Mouse (Mus musculus): ENCODE results near the gene Ssr2. TPM values are rescaled to one million over a fixed set of nuclear protein-coding genes. Genes with fewer than 3 reads are reported as not detected.

Gene Ssr2
- polyA plus RNA-seq, 1 experiment from 2014 or later, result 271 TPM

- H3K4me2 ChIP-seq (replicated peaks; ENCODE audit: low read depth), result no peak overlapping the region; the same call in 1 of the 2 replicates
- no peaks in the 10 kb centered on the region for H3K27me3 ChIP-seq (ENCODE audit: control insufficient read depth, insufficient read depth, low read length)
- DNase-seq (ENCODE audit: low spot score) (no peak), ATAC-seq (ENCODE audit: low FRiP score, low TSS enrichment) (no peak)
- H3K36me3 ChIP-seq (ENCODE audit: control insufficient read depth, insufficient read depth, low read length), result no peaks in the 10 kb centered on the region
- H3K9me3 ChIP-seq (ENCODE audit: control insufficient read depth, low read length), result no peaks in the 10 kb centered on the region
- TF ChIP-seq EP300 (optimal IDR thresholded peaks at IDR 0.05) (no peak), CTCF (IDR thresholded peaks at IDR 0.05; ENCODE audit: low read depth) (no peak)
- no peak overlapping the region for H3K9ac ChIP-seq (ENCODE audit: low read length)
- H3K4me3 ChIP-seq (ENCODE audit: low read depth, low read length), result no peak overlapping the region
- peak overlapping the region; percentile 1; the same call in 1 of the 2 replicates for H3K27ac ChIP-seq (replicated peaks)
- WGBS, result 61% methylated on average over 9 of the region's 9 CpGs
- no peaks in the 10 kb centered on the region; the same call in 1 of the 2 replicates for H3K4me1 ChIP-seq (replicated peaks; ENCODE audit: control insufficient read depth, insufficient read depth)
Observed at GRCm38 (mm10) chr3:88619113-88620097, 43.7 kb downstream of the Ssr2 start.

- H3K9me3 ChIP-seq (ENCODE audit: control insufficient read depth, low read length), result no peaks in the 10 kb centered on the region
- H3K36me3 ChIP-seq (ENCODE audit: control insufficient read depth, insufficient read depth, low read length), result no peaks in the 10 kb centered on the region
- H3K9ac ChIP-seq (ENCODE audit: low read length), result peak overlapping the region; percentile 94
- H3K27ac ChIP-seq (replicated peaks), result peak overlapping the region; percentile 97
- ATAC-seq (ENCODE audit: low FRiP score, low TSS enrichment) (no peak), DNase-seq (ENCODE audit: low spot score) (no peak)
- peaks cover 3% of the 10 kb centered on the region; the same call in 1 of the 2 replicates for H3K4me1 ChIP-seq (replicated peaks; ENCODE audit: control insufficient read depth, insufficient read depth)
- peak overlapping the region; percentile 92 for H3K4me2 ChIP-seq (replicated peaks; ENCODE audit: low read depth)
- TF ChIP-seq CTCF (IDR thresholded peaks at IDR 0.05; ENCODE audit: low read depth), result no peak
- no peak for TF ChIP-seq EP300 (optimal IDR thresholded peaks at IDR 0.05)
- H3K27me3 ChIP-seq (ENCODE audit: control insufficient read depth, insufficient read depth, low read length), result no peaks in the 10 kb centered on the region
- 16% methylated on average over 15 of the region's 15 CpGs for WGBS
- H3K4me3 ChIP-seq (ENCODE audit: low read depth, low read length), result peak overlapping the region; percentile 87
Observed at GRCm38 (mm10) chr3:88620146-88620991, 44.7 kb downstream of the Ssr2 start.

- H3K9me3 ChIP-seq (ENCODE audit: control insufficient read depth, low read length), result no peaks in the 10 kb centered on the region
- no peak for TF ChIP-seq EP300 (optimal IDR thresholded peaks at IDR 0.05)
- TF ChIP-seq CTCF (IDR thresholded peaks at IDR 0.05; ENCODE audit: low read depth), result no peak
- under 1% methylated on average over 61 of the region's 64 CpGs for WGBS
- peaks cover 4% of the 10 kb centered on the region; the same call in 1 of the 2 replicates for H3K4me1 ChIP-seq (replicated peaks; ENCODE audit: control insufficient read depth, insufficient read depth)
- no peaks in the 10 kb centered on the region for H3K27me3 ChIP-seq (ENCODE audit: control insufficient read depth, insufficient read depth, low read length)
- H3K4me3 ChIP-seq (ENCODE audit: low read depth, low read length), result peak overlapping the region; percentile 87
- H3K4me2 ChIP-seq (replicated peaks; ENCODE audit: low read depth), result peak overlapping the region; percentile 92
- peak; percentile 69 for ATAC-seq (ENCODE audit: low FRiP score, low TSS enrichment)
- H3K36me3 ChIP-seq (ENCODE audit: control insufficient read depth, insufficient read depth, low read length), result no peaks in the 10 kb centered on the region
- DNase-seq (ENCODE audit: low spot score), result peak; percentile 74
- H3K27ac ChIP-seq (replicated peaks), result peak overlapping the region; percentile 97
- H3K9ac ChIP-seq (ENCODE audit: low read length), result peak overlapping the region; percentile 94
Observed at GRCm38 (mm10) chr3:88620992-88621536, 45.4 kb downstream of the Ssr2 start.

- under 1% methylated on average over 36 of the region's 36 CpGs for WGBS
- H3K4me3 ChIP-seq (ENCODE audit: low read depth, low read length), result peak overlapping the region; percentile 87
- DNase-seq (ENCODE audit: low spot score) (peak; percentile 68), ATAC-seq (ENCODE audit: low FRiP score, low TSS enrichment) (peak; percentile 22; the same call in 1 of the 2 replicates)
- peak overlapping the region; percentile 94 for H3K9ac ChIP-seq (ENCODE audit: low read length)
- no peaks in the 10 kb centered on the region for H3K27me3 ChIP-seq (ENCODE audit: control insufficient read depth, insufficient read depth, low read length)
- H3K4me2 ChIP-seq (replicated peaks; ENCODE audit: low read depth), result peak overlapping the region; percentile 92
- H3K27ac ChIP-seq (replicated peaks), result peak overlapping the region; percentile 97
- H3K9me3 ChIP-seq (ENCODE audit: control insufficient read depth, low read length), result no peaks in the 10 kb centered on the region
- TF ChIP-seq EP300 (optimal IDR thresholded peaks at IDR 0.05) (no peak), CTCF (IDR thresholded peaks at IDR 0.05; ENCODE audit: low read depth) (no peak)
- H3K36me3 ChIP-seq (ENCODE audit: control insufficient read depth, insufficient read depth, low read length), result no peaks in the 10 kb centered on the region
- peaks cover 5% of the 10 kb centered on the region; the same call in 1 of the 2 replicates for H3K4me1 ChIP-seq (replicated peaks; ENCODE audit: control insufficient read depth, insufficient read depth)
Observed at GRCm38 (mm10) chr3:88621537-88622112, 45.9 kb downstream of the Ssr2 start.

Measured in stomach, postnatal 0 days (tissue).